Mouse (Mus musculus) heart, adult 18-20 months (tissue): ENCODE measurements at regions not wholly inside any gene's neighbourhood (a gene's known extent, or its start where the extent isn't known, plus 50 kb on each side); places are given as distances from the start of the nearest gene placed in this dataset.

ENCODE experiments used
- DNase-seq, 2 experiments: peaks; one replicate each; pipeline ENCODE4 v3.0.0; 2021 to 2022; ENCODE audit warnings: mixed read lengths in 1 of 2

- peak; percentile 15 to 39 for DNase-seq
Measured at GRCm38 (mm10) chr3:51151104-51151503, 73.1 kb upstream of the Noct start.

GRCm38 (mm10) chr3:51155621-51156020, 68.6 kb upstream of the Noct start:
- DNase-seq, result peak; percentile 26 to 33

- peak; percentile 83 to 87 for DNase-seq
Measured at GRCm38 (mm10) chr3:51156386-51157290, 67.6 kb upstream of the Noct start.

- no peak for DNase-seq
Measured at GRCm38 (mm10) chr3:51157291-51157650, 67.0 kb upstream of the Noct start.

- no peak for DNase-seq
Measured at GRCm38 (mm10) chr3:51158449-51158848, 65.8 kb upstream of the Noct start.

GRCm38 (mm10) chr3:51159322-51159721, 64.9 kb upstream of the Noct start:
- DNase-seq, result no peak

GRCm38 (mm10) chr3:51159881-51160280, 64.4 kb upstream of the Noct start:
- DNase-seq, result no peak

- no peak for DNase-seq
Measured at GRCm38 (mm10) chr3:51160625-51161024, 63.6 kb upstream of the Noct start.

GRCm38 (mm10) chr3:51169150-51169925, 54.9 kb upstream of the Noct start:
- no peak for DNase-seq

- DNase-seq, result peak; percentile 77 to 93
Measured at GRCm38 (mm10) chr3:51170225-51170852, 53.9 kb upstream of the Noct start.
